Mouse (Mus musculus): ENCODE data around the gene Abhd16b.

GRCm38 (mm10) chr2:181453274-181453673 lies 39.7 kb upstream of the Abhd16b start:
- no peak for TF ChIP-seq CHD2 (IDR thresholded peaks at IDR 0.05; ENCODE audit: low read depth, low read length)
- TF ChIP-seq ZC3H11A (IDR thresholded peaks at IDR 0.05; ENCODE audit: borderline replicate concordance, low read depth, low read length) = no peak
